Mouse (Mus musculus) central nervous system, embryonic 14 days (tissue): ENCODE measurements around the gene Pam16. TPM values are rescaled to one million over a fixed set of nuclear protein-coding genes. Genes with fewer than 3 reads are reported as not detected.

Experiments
- polyA plus RNA-seq: library from polyadenylated mRNA; depleted of rRNA; stranded (reverse); fragments of >200 nt; gene quantifications from 2 replicates; pipeline ENCODE4 v1.2.3, GENCODE M21; 2012; rRNA removed

The Pam16 gene
- polyA plus RNA-seq, result 123 and 132 TPM in 2 replicates

GRCm38 (mm10) chr16:4624481-4625110 is at the start of gene Pam16:
Pam16 (minus strand) TSS chr16:4624988.

GRCm38 (mm10) chr16:4639831-4640237 is 15.0 kb upstream of the Pam16 start, which contains the start of the genes Vasn and Dnaja3:
Vasn (plus strand) TSS chr16:4639941.
Dnaja3 (plus strand) TSS chr16:4639989.

GRCm38 (mm10) chr16:4593971-4594813 is 30.6 kb downstream of the Pam16 start, which contains the start of gene Glis2:
Glis2 (plus strand) TSS chr16:4594713.

Other genes with a start within 250 kb of the Pam16 start
- gene Adcy9, start 204.5 kb downstream of the Pam16 start, polyA plus RNA-seq, result 5.1 and 5.8 TPM in 2 replicates
- 23.0 and 29.0 TPM in 2 replicates for gene Srl, start 83.2 kb downstream of the Pam16 start, polyA plus RNA-seq
- gene Tfap4, start 65.1 kb downstream of the Pam16 start, polyA plus RNA-seq, result 14.2 and 15.1 TPM in 2 replicates
- gene Glis2, start 30.3 kb downstream of the Pam16 start, polyA plus RNA-seq, result 44.0 and 46.0 TPM in 2 replicates
- 8.3 and 20.3 TPM in 2 replicates for gene Vasn, start 15.0 kb upstream of the Pam16 start, polyA plus RNA-seq
- gene Dnaja3, start 15.0 kb upstream of the Pam16 start, polyA plus RNA-seq, result 26.8 and 28.4 TPM in 2 replicates
- gene Coro7, start 54.8 kb upstream of the Pam16 start, polyA plus RNA-seq, result 63.0 and 68.3 TPM in 2 replicates
- 90.5 and 100.0 TPM in 2 replicates for gene Nmral1, start 94.4 kb upstream of the Pam16 start, polyA plus RNA-seq
- gene Hmox2, start 101.4 kb upstream of the Pam16 start, polyA plus RNA-seq, result 60.4 and 61.9 TPM in 2 replicates
- 88.7 and 89.2 TPM in 2 replicates for gene Cdip1, start 165.3 kb upstream of the Pam16 start, polyA plus RNA-seq
- gene 4930562C15Rik, start 210.4 kb upstream of the Pam16 start, polyA plus RNA-seq, result 0.01 TPM in 1 of 2 replicates, not detected in the other